Mouse (Mus musculus): ENCODE results near the gene Fam13a. TPM values are rescaled to one million over a fixed set of nuclear protein-coding genes. Genes with fewer than 3 reads are reported as not detected.

The Fam13a gene
- polyA plus RNA-seq, 1 experiment from 2014 or later, result 5.7 TPM

Other genes starting within 250 kb of the Fam13a start
- 7.2 and 11.1 TPM in 2 replicates for gene Herc3, start 193.1 kb downstream of the Fam13a start, polyA plus RNA-seq (2016; fragmentation: Nextera tagmentation; extraction: Ambion mirVana)
- 4.7 and 5.9 TPM in 2 replicates for gene Nap1l5, start 117.5 kb downstream of the Fam13a start, polyA plus RNA-seq (2016; fragmentation: Nextera tagmentation; extraction: Ambion mirVana)
- 12.5 and 12.9 TPM in 2 replicates for gene Tigd2, start 184.3 kb upstream of the Fam13a start, polyA plus RNA-seq (2016; fragmentation: Nextera tagmentation; extraction: Ambion mirVana)

Data from embryonic facial prominence, embryonic 12.5 days (tissue).